Mouse (Mus musculus) brain, embryonic 14.5 days (tissue): ENCODE data around the gene Psma5. TPM values are rescaled to one million over a fixed set of nuclear protein-coding genes. Genes with fewer than 3 reads are reported as not detected.

Experiments used
- DNase-seq: peaks from one replicate; pipeline ENCODE4 v3.0.0-alpha.2; 2011; ENCODE audit warnings: low read depth
- CTCF ChIP-seq: fragments of 200-500 bp; IDR thresholded peaks from 2 replicates; pipeline ENCODE4 v1.5.1; 2012; ENCODE audit warnings: inconsistent platforms, mild to moderate bottlenecking, moderate library complexity, borderline replicate concordance; ENCODE audit not compliant: insufficient read depth, insufficient read length; ENCODE audit errors: extremely low read depth
- POLR2A ChIP-seq: fragments of 200-500 bp; IDR thresholded peaks from 2 replicates; pipeline ENCODE4 v1.6.1; 2012; ENCODE audit warnings: mild to moderate bottlenecking, inconsistent platforms, borderline replicate concordance; ENCODE audit not compliant: poor library complexity, insufficient read depth, insufficient read length, severe bottlenecking; ENCODE audit errors: extremely low read depth
- polyA plus RNA-seq: library from polyadenylated mRNA; depleted of rRNA; stranded (reverse); fragments of >200 nt; gene quantifications from 2 replicates; pipeline ENCODE4 v1.2.3, GENCODE M21; 2012; rRNA removed

Psma5 gene
- polyA plus RNA-seq = 135 and 166 TPM in 2 replicates

DNA sequence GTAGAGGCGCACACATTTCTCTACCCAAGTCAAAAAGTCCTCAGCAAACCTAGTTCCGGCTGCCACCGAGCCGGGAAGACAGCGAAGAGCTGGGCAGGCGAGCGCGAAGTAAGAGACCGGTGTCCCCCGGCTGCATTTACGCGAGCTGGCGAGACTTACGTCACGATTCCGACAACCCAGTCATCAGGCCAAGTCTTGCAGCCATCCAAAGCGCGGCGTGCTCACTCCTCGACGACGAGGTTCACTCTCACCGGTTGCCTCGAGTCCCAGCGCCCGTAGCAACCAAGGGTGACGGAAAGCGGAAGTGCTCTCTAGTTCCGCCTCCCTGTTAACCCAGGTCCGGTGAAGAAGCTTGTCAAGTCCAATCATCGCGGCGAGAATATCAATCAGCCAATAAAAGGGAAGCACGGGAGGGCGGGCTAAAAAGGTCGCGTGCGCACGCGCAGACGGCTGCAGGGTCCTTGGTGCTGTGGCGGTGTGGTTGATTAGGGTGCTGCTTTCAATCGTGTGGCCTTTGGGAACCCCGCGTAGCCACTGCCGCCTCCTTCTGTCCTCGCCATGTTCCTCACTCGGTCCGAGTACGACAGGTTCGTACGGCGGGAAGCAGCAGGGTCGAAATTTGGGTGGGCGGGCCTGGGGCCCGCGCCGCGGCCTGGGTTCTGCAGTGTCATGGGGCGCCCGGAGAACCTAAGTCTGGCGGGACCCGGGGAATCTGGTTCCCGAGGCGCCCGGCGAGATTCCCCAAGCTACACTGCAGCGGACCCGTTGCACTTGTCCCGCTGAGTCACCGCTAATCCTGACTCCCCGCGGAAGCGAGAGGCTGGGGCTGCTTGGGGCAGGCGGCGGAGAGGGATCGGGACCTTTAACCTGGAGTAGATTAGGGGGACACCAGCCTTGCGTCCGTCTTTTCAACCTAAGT lies at the start of gene Psma5:
Psma5 (plus strand) TSS at position 208 of the 919 bp plus-strand sequence.
- TF ChIP-seq CTCF = no peak
- no peak for TF ChIP-seq POLR2A
- peak; percentile 99 for DNase-seq

- DNase-seq = peak; percentile 14
- TF ChIP-seq POLR2A (no peak), CTCF (no peak)
These were observed 47.7 kb upstream of the Psma5 start for GRCm38 (mm10) chr3:108209001-108209400.

- DNase-seq = no peak
- TF ChIP-seq CTCF = no peak
- no peak for TF ChIP-seq POLR2A
These were observed 47.2 kb upstream of the Psma5 start for GRCm38 (mm10) chr3:108209536-108209935.

- peak; percentile 99 for DNase-seq
- TF ChIP-seq CTCF (no peak), POLR2A (peak; percentile 84)
These were observed 46.6 kb upstream of the Psma5 start for GRCm38 (mm10) chr3:108209946-108210770.

- peak; percentile 95 for DNase-seq
- peak; percentile 57; the same call in 1 of the 2 replicates for TF ChIP-seq CTCF
- TF ChIP-seq POLR2A = peak; percentile 71; the same call in 1 of the 2 replicates
These were observed 46.0 kb upstream of the Psma5 start, which contains the start of gene Atxn7l2 for GRCm38 (mm10) chr3:108210771-108211139. TSS of gene Atxn7l2 (minus strand) at chr3:108210934.

DNA sequence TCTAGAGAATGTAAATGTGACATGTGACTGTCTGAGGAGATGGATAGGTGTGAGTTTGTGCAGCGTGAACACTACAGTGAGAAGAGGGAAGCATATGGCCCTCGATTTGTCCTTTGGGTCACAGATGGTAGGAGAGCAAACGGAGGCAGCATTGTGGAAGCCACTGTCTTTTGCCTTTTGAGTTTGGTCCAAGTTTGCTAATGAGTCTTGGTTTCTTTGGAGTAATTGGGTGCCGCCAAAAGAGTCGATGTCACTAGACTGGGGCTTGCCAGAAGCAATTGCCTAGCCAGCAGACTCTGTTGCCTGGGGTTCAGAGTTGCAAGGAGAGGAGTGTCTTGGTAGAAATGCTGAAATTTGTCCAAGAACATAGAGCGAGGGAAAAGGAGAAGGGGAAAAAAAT lies 44.9 kb upstream of the Psma5 start:
- DNase-seq = peak; percentile 92
- TF ChIP-seq CTCF (no peak), POLR2A (no peak)

DNA sequence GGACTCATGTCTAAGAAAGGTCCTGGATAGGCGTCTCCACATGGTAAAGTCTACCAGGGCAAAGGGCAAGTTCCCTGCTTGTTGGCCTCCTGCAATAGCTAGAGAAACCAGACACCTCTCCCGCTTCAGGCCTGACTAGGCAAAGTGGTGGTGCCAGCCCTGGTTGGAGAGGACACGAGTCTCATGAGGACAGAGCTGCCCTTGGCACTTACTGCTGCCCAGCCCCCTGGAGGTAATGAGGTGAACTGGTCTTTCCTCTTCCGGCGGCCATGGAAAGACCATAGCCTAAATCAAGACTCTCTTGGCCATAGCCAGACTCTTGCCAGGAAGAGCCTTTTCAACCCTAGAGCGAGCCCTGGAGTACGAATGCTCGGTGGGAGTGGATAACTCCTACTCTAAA lies 44.3 kb upstream of the Psma5 start:
- no peak for TF ChIP-seq POLR2A
- no peak for TF ChIP-seq CTCF
- DNase-seq = no peak

- no peak for TF ChIP-seq POLR2A
- TF ChIP-seq CTCF = no peak
- no peak for DNase-seq
These were observed 42.0 kb upstream of the Psma5 start for GRCm38 (mm10) chr3:108214734-108215133.

DNA sequence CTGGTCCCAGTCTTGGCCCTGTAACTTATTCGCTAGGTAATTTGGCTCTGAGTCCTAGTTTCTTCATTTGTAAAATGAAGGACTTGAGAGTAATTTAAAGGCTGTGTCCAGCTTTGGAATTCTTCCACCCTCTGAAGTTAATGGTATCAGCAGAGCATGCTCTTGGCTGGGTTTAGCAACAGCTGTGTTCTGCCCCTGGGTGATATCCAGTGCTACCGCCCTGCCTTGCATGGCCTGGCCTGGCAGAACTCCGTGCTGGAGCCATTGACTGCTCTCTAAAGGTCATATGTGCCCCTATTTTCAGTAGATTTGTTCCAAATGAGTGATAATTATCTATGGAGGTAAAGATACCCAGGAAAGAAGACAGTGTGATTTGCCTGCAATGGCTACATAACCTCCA lies 36.1 kb upstream of the Psma5 start:
- DNase-seq = no peak
- TF ChIP-seq POLR2A = no peak
- TF ChIP-seq CTCF = no peak

GRCm38 (mm10) chr3:108225711-108226557 lies 30.8 kb upstream of the Psma5 start:
- DNase-seq = peak; percentile 21
- TF ChIP-seq CTCF (no peak), POLR2A (no peak)

DNA sequence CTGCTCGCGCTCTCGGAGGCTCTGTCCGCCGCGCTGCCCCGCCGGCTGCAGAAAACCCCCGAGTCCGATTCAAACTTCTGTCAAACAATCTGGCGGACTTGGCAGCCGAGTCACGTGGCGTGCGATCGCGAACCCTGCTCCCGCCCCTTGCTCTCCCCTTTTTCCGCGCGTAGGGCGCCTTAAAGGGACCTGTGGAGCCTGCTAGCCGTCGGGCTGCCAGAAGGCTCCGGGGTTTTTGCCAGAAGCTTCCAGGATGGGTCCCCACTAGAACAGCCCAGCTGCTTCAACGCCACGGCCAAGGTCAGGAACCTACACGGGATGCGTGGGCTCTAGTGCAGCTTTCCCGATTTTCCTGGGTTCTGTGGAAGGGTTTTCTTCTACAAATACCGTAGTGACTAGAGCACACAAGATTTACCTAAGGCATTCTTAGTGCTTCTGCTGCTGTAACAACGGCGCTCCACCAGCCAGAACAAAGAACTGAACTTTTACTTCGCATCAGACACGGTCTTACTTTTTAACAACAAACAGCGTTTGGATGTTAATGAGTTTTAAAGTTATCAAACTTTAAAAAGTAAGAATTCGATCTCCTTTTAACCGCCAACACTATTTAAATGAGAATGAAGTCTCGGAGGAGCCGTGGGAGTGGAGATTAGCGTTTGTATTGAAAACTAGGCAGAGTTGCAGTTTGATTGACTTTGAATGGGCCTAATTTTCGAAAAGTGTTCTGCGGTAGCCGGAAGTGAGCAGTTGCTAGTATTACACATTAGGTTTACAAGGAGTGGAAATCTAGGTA lies 30.0 kb upstream of the Psma5 start, which contains the start of gene Sypl2:
Sypl2 (minus strand) TSS at position 91 of the 793 bp plus-strand sequence.
- peak; percentile 79 for DNase-seq
- TF ChIP-seq CTCF (no peak), POLR2A (no peak)
